Mouse (Mus musculus): ENCODE data around the gene Jag2. TPM values are rescaled to one million over a fixed set of nuclear protein-coding genes. Genes with fewer than 3 reads are reported as not detected.

The Jag2 gene
- polyA plus RNA-seq (2016; fragmentation: Nextera tagmentation; extraction: Ambion mirVana), result 4.7 and 4.8 TPM in 2 replicates

DNA sequence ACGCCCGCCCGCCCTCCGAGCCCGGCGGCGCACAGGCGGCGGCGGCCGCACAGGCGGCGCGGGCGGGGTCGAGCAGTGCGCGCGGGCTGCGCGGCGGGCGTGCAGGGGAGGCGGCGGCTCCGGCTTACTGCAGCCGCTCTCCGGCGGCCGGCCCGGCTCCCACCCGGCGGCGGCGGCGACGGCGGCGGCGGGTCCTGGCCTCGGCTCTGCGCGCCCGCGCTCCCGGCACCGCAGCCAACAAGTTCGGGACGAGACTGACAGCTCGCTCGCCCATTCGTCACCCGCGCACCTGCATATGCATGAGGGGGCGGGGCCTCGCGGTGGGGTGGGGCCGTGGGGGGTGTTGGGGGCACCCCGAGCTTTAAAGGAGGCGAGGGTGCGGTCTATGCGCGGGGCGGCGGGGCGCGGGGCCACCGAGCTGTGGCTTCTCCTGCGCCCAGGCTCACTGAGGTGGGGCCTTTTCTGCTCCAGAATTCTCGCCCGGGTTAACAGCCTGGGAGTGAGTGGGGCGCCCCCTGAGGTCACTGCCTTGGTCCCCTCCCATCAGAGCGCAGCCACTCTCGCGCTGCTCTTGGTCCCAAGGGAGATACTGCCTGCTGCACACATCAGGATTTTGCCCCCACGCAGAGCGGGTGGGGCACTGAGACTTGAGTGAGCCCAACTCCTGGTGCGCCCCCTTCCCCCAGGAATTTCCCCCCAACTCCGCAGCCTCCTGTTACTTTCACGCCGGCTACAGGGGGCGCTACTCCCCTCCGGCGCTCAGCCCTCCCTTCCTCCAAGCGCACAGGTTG, at the start of gene Jag2:
Gene Jag2 (minus strand): TSS at position 215 of the 791 bp plus-strand sequence.
- DNase-seq (ENCODE audit: low spot score), result peak; percentile 74
- Histone ChIP-seq H3K4me3 (peak within 1 kb of the TSS; percentile 64), H3K4me1 (replicated peaks) (peaks cover 67% of the 10 kb centered on the region), H3K27me3 (ENCODE audit: insufficient read depth, poor library complexity, severe bottlenecking) (peaks cover 80% of the 10 kb centered on the region), H3K9me3 (no peaks in the 10 kb centered on the region), H3K27ac (peak within 1 kb of the TSS; percentile 84), H3K36me3 (no peaks in the 10 kb centered on the region)
- WGBS, result 7% methylated on average over 85 of the region's 85 CpGs

DNA sequence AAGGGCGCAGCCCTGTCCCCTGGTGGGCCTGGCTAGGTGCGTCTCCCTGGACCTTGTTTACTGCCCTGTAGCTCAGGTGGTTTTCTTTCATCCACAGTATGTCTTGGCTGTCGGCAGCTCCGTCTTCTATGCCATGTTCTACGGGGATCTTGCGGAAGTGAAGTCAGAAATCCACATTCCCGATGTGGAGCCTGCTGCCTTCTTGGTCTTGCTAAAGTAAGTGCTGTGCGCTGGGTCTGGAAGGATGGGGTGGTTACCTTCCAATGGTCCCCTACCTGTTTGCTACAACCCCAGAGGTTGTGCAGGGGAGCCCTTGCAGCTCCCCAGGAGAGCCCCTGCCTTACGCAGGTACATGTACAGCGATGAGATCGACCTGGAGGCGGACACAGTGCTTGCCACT, 47.6 kb upstream of the Jag2 start:
- Histone ChIP-seq H3K27ac (peak overlapping the region; percentile 93), H3K36me3 (peaks cover 80% of the 10 kb centered on the region), H3K9me3 (no peaks in the 10 kb centered on the region), H3K27me3 (ENCODE audit: insufficient read depth, poor library complexity, severe bottlenecking) (no peaks in the 10 kb centered on the region), H3K4me3 (peak overlapping the region; percentile 78), H3K4me1 (replicated peaks) (peaks cover 28% of the 10 kb centered on the region)
- 47% methylated on average over 12 of the region's 12 CpGs for WGBS
- no peak for DNase-seq (ENCODE audit: low spot score)

DNA sequence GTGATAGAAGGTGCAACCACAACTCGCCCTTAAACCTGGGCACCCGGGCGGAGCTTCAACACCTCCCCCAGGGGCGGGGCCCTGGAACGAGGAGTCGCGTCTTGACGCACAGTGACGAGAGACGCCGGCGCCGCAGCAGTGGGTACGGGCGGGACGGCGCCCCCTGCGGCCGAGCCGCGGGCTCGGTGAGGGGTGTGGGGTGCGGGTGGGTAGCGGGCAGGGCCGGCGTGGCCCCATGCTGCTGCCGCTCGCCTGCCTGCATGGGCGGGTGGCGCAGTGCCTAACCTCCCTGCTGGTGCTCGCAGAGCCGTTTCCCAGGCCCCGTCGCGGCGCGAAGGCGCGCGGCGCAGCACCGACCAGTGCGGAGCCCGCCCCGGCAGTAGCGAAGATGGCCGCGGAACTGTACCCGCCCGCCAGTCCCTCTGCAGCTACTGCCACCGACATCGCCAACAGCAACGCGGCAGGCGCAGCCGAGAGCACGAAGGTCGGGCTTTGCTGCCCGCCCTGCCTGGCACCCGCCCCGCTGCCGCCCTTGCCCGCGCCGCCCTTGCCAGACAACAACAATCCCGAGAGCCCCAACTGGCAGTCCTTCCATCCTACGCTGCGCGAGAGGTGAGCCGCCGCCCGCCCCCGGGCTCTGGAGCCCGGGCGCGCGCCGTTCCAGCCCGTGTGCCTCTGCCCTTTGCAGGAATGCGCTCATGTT, 46.9 kb upstream of the Jag2 start, which contains the start of gene Btbd6:
Gene Btbd6 (plus strand): TSS at position 112 of the 703 bp plus-strand sequence.
- WGBS, result under 1% methylated on average over 80 of the region's 80 CpGs
- H3K36me3 ChIP-seq, result peaks cover 80% of the 10 kb centered on the region
- peak; percentile 82 for DNase-seq (ENCODE audit: low spot score)

DNA sequence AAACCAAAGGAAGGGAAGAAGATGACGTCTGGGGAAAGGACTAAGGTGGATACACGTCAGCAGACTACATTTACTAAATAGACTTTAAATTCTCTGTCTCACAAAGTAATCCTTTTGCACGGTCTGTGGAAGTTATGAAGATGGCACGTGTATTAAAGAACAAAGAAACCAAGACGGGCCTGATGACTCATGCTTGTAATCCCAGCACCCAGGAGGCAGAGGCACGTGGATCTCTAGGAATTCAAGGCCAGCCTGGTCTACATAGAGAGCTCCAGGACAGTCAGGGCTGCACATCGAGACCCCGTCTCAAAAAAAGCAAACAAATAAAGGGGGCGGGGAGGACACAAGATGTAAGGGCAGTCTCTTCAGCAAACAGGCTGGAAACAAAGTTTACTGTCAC, 45.2 kb upstream of the Jag2 start:
- WGBS, result 92% methylated on average over 9 of the region's 9 CpGs
- H3K36me3 ChIP-seq, result peaks cover 80% of the 10 kb centered on the region

More for the DNA sequence above, 46.9 kb upstream of the Jag2 start, which contains the start of gene Btbd6:
- Histone ChIP-seq H3K9me3 (no peaks in the 10 kb centered on the region), H3K27me3 (ENCODE audit: insufficient read depth, poor library complexity, severe bottlenecking) (no peaks in the 10 kb centered on the region), H3K27ac (peak within 1 kb of the TSS; percentile 93), H3K4me1 (replicated peaks) (peaks cover 28% of the 10 kb centered on the region), H3K4me3 (peak within 1 kb of the TSS; percentile 78)

DNA sequence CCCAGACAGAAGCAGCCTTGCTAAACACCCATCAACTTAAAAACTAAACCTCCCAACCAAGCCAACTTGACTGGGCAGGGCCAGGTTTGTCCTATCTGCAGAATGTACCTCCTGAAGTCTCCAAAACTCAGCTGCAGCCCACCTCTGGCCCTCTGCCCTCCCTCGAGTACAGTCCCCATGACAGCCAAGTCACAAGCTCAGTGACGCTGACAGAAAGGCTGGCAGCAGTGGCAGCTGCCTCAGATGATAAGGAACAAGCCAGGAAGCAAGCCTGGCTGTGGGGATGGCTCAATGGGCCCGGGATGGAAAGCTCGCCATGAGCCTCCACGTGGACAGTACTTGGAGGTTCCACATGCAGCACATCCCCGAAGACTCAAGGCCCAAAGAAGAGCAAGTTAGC, 40.0 kb upstream of the Jag2 start:
- no peaks in the 10 kb centered on the region for H3K4me1 ChIP-seq (replicated peaks)
- H3K9me3 ChIP-seq, result no peaks in the 10 kb centered on the region
- no peaks in the 10 kb centered on the region for H3K27me3 ChIP-seq (ENCODE audit: insufficient read depth, poor library complexity, severe bottlenecking)
- WGBS, result 87% methylated on average over 6 of the region's 6 CpGs
- peaks cover 100% of the 10 kb centered on the region for H3K36me3 ChIP-seq
- no peak overlapping the region for H3K4me3 ChIP-seq
- no peak overlapping the region for H3K27ac ChIP-seq
- no peak for DNase-seq (ENCODE audit: low spot score)

More for the DNA sequence above, 45.2 kb upstream of the Jag2 start:
- Histone ChIP-seq H3K4me3 (no peak overlapping the region), H3K9me3 (no peaks in the 10 kb centered on the region), H3K4me1 (replicated peaks) (peaks cover 28% of the 10 kb centered on the region), H3K27ac (no peak overlapping the region), H3K27me3 (ENCODE audit: insufficient read depth, poor library complexity, severe bottlenecking) (no peaks in the 10 kb centered on the region)
- no peak for DNase-seq (ENCODE audit: low spot score)

DNA sequence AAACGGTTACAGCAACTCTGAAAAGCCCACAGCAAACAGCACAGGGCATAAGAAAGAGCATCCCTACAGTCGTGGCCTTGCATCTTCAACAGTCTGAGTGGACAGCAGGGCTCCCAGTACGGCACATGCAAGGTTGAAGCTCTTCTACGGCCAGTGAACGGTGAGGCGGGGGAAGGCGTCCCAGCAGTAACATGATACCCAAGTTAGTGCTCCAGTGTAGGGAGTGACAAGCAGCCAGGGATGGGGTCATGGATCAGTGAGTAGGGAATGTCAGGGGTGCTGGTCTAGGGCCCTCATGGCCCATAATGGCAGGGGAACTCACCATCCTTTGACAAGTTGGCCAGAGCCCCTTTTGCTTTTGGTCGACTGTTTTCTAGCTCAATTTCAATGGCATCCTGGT, 39.4 kb upstream of the Jag2 start:
- Histone ChIP-seq H3K27ac (no peak overlapping the region), H3K9me3 (no peaks in the 10 kb centered on the region), H3K27me3 (ENCODE audit: insufficient read depth, poor library complexity, severe bottlenecking) (no peaks in the 10 kb centered on the region), H3K36me3 (peaks cover 100% of the 10 kb centered on the region), H3K4me3 (no peak overlapping the region), H3K4me1 (replicated peaks) (no peaks in the 10 kb centered on the region)
- no peak for DNase-seq (ENCODE audit: low spot score)
- 63% methylated on average over 8 of the region's 8 CpGs for WGBS

DNA sequence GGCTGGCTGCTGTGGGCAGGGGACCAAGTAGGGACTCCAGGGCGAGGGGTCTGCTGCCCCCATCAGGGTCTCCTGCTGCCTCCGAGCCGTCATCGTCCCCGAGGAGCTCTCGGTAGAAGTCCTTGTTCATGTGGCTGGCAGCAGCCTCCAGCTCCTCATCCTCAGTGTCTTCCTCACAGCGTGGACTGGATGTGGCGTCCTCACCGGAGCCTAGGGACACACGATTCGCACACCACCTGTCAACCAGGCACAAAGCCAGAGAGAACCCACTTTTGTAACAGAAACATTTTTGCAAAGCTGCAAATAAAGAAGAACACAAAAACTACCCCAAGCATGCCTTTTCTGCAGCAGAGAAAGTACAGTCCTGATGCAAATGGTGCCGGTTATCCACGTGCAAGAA, 36.2 kb upstream of the Jag2 start:
- Histone ChIP-seq H3K27ac (no peak overlapping the region), H3K4me1 (replicated peaks) (0 out of 2 replicates have a peak, but pooled peaks cover 4% of the 10 kb centered on the region), H3K36me3 (peaks cover 100% of the 10 kb centered on the region), H3K9me3 (no peaks in the 10 kb centered on the region), H3K4me3 (no peak overlapping the region), H3K27me3 (ENCODE audit: insufficient read depth, poor library complexity, severe bottlenecking) (no peaks in the 10 kb centered on the region)
- WGBS, result 91% methylated on average over 13 of the region's 13 CpGs
- no peak for DNase-seq (ENCODE audit: low spot score)

DNA sequence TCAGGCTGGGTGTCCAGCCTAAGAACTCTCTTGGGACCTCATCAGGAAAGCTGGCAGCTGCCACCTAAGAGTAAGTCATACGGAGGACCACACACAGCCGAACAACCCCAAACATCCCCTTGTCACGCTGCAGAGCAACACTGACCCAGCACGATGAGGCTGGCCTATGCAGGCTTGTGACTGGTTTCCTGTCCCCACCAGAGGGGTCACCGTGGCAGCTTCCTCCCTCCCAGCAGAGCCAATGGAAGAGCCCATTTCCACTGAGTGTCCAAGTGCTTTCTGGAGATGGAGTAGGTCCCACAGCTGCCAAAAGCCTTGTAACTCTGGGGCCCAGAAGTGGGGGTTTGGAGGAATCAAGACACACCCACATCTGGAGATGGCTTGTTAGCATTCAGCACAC, 32.3 kb upstream of the Jag2 start:
- 82% methylated on average over 5 of the region's 5 CpGs for WGBS
- no peak for DNase-seq (ENCODE audit: low spot score)
- H3K4me3 ChIP-seq, result no peak overlapping the region
- 0 out of 2 replicates have a peak, but pooled peaks cover 4% of the 10 kb centered on the region for H3K4me1 ChIP-seq (replicated peaks)
- no peaks in the 10 kb centered on the region for H3K9me3 ChIP-seq
- no peak overlapping the region for H3K27ac ChIP-seq
- H3K27me3 ChIP-seq (ENCODE audit: insufficient read depth, poor library complexity, severe bottlenecking), result no peaks in the 10 kb centered on the region
- peaks cover 98% of the 10 kb centered on the region for H3K36me3 ChIP-seq

DNA sequence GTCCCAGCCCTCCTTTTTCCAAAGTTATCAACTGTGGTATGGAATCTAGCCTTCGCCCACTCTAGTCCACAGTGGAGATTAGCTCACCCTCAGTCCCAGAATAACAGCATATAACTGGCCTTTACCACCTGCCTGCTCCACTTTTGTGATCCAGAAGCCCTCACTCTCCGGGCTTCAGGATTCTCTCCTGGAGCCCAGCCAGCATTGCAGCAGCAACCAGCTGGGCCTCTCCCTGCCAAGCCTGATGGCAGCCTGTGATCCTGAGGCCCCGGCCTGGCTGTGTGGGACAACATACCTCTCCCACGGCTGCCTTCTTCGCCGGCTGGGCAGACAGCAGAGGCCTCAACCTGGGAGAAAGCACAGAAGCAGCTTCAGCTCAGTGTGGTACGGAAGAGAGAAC, 31.9 kb upstream of the Jag2 start:
- H3K9me3 ChIP-seq, result no peaks in the 10 kb centered on the region
- H3K4me3 ChIP-seq, result no peak overlapping the region
- WGBS, result 92% methylated on average over 7 of the region's 7 CpGs
- H3K4me1 ChIP-seq (replicated peaks), result 0 out of 2 replicates have a peak, but pooled peaks cover 4% of the 10 kb centered on the region
- no peaks in the 10 kb centered on the region for H3K27me3 ChIP-seq (ENCODE audit: insufficient read depth, poor library complexity, severe bottlenecking)
- no peak for DNase-seq (ENCODE audit: low spot score)
- H3K27ac ChIP-seq, result no peak overlapping the region
- peaks cover 98% of the 10 kb centered on the region for H3K36me3 ChIP-seq

DNA sequence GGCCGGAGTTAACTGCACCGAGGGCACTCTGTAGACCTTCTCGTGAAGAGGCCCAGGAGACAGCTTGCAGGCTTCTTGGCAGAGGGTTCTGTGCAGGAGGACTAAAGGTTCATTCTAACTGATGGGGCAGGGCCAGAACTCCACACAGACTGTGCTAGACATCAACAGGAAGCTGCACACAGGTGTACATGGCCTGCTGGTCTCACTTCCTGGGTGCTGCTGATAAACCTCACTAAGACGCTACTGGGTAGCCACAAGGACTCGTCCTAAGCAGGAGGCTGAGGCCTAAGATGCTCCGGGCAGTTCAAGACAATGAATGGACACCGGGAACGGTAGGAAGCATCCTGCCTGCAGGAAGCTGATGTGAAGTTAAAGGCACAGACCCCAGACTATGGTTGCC, 29.8 kb upstream of the Jag2 start:
- WGBS, result 87% methylated on average over 8 of the region's 8 CpGs
- Histone ChIP-seq H3K27ac (no peak overlapping the region), H3K9me3 (no peaks in the 10 kb centered on the region), H3K36me3 (peaks cover 79% of the 10 kb centered on the region), H3K4me1 (replicated peaks) (0 out of 2 replicates have a peak, but pooled peaks cover 4% of the 10 kb centered on the region), H3K27me3 (ENCODE audit: insufficient read depth, poor library complexity, severe bottlenecking) (no peaks in the 10 kb centered on the region), H3K4me3 (no peak overlapping the region)
- no peak for DNase-seq (ENCODE audit: low spot score)

DNA sequence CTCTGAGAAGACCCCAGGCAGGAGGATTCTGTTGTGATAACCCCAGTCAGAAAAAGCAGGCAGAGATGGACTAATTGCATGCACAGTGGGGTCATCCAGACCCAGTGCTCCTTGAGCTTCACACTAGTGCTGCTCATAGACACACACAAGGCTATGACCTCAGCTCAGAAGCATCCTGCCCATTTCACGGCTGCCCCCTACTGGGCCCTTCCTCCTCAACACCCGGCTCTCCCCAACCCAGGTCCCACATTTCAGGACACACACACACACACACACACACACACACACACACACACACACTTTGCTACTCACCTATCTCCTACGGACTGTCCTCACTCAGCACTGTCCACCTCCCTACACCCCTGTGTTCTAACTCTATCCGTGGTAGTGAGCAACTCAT, 28.7 kb upstream of the Jag2 start:
- Histone ChIP-seq H3K27me3 (ENCODE audit: insufficient read depth, poor library complexity, severe bottlenecking) (no peaks in the 10 kb centered on the region), H3K4me1 (replicated peaks) (0 out of 2 replicates have a peak, but pooled peaks cover 4% of the 10 kb centered on the region), H3K4me3 (no peak overlapping the region), H3K36me3 (peaks cover 68% of the 10 kb centered on the region), H3K9me3 (no peaks in the 10 kb centered on the region), H3K27ac (no peak overlapping the region)
- DNase-seq (ENCODE audit: low spot score), result peak; percentile 45
- 46% methylated on average over 4 of the region's 4 CpGs for WGBS

DNA sequence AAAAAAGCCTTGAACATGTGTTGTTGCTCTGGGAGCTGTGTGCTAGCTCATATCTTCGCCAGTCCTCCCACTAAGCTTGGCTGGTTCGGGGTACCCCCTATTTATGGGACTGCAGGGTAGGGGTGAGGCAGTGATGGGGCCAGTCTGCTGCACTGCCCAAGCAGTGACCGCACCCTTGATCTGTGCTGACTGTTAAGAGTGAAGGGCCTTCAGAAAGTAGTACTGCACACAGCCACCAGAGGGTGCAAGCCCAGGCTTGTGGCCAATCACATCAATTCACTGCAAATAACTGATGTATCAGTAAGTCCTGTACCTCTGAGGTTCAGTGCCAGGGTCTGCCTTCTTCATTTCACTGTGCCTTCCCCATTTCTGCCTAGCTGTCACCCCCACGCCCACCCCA, 26.2 kb upstream of the Jag2 start:
- Histone ChIP-seq H3K27me3 (ENCODE audit: insufficient read depth, poor library complexity, severe bottlenecking) (peaks cover 7% of the 10 kb centered on the region; the same call in 1 of the 2 replicates), H3K4me3 (no peak overlapping the region), H3K9me3 (no peaks in the 10 kb centered on the region), H3K4me1 (replicated peaks) (peaks cover 20% of the 10 kb centered on the region), H3K36me3 (peaks cover 43% of the 10 kb centered on the region), H3K27ac (no peak overlapping the region)
- DNase-seq (ENCODE audit: low spot score), result peak; percentile 78
- 35% methylated on average over 4 of the region's 4 CpGs for WGBS

Data from hindbrain, embryonic 10.5 days (tissue).